8 mouse cellular contexts compared by ENCODE assay signal in genomic region chr2:140668311-140668710, GRCm38 (mm10). TPM values are rescaled to one million over a fixed set of nuclear protein-coding genes. Genes with fewer than 3 reads are reported as not detected.
A peak's percentile ranks its signal among the peaks of the same experiment; 100 is the strongest.
DNase-seq lines count a peak whose midpoint lies in the region; ATAC-seq lines count a peak whose summit lies in the region.

No protein-coding gene starts in this region.

- H3K27me3 ChIP-seq in hindbrain, embryonic 13.5 days = peaks cover under 1% of the 10 kb centered on the region; the same call in 1 of the 2 replicates

- peak overlapping the region; percentile 77 for H3K27ac ChIP-seq in hindbrain, embryonic 13.5 days

- peak; percentile 46; the same call in 1 of the 2 replicates for ATAC-seq in hindbrain, embryonic 13.5 days (ENCODE audit: low FRiP score)

- peaks cover 32% of the 10 kb centered on the region for H3K4me1 ChIP-seq in hindbrain, embryonic 13.5 days (replicated peaks)

- under 1% methylated on average over 8 of the region's 8 CpGs for WGBS in hindbrain, embryonic 13.5 days

- no peaks in the 10 kb centered on the region for H3K9me3 ChIP-seq in hindbrain, embryonic 13.5 days

- H3K4me3 ChIP-seq in hindbrain, embryonic 13.5 days = peak overlapping the region; percentile 58

- peak overlapping the region; percentile 56 for H3K9ac ChIP-seq in hindbrain, embryonic 13.5 days

- peak overlapping the region; percentile 61 for H3K4me2 ChIP-seq in hindbrain, embryonic 13.5 days

- DNase-seq in R1 (ENCODE audit: low read depth, low spot score) = peak; percentile 74
- DNase-seq in cerebellum, adult 9-11 months = peak; percentile 79
- peak; percentile 65 to 90 for DNase-seq in frontal cortex, adult 2 months (ENCODE audit: extremely low spot score in 1 of 2, low spot score in 1 of 2)
- peak; percentile 73 to 90 for DNase-seq in layer of hippocampus, postnatal 14 days (ENCODE audit: low spot score in 2 of 2)
- peak; percentile 82 for DNase-seq in lung, postnatal 10 days
- peak; percentile 91 to 93 for DNase-seq in right cerebral cortex, postnatal 10 days (ENCODE audit: low spot score in 2 of 2)
- no peak for DNase-seq in spleen, adult 12 weeks (ENCODE audit: low spot score)

- H3K36me3 ChIP-seq in hindbrain, embryonic 13.5 days = peaks cover under 1% of the 10 kb centered on the region; the same call in 1 of the 2 replicates

RNA-seq across cellular contexts. Expression of gene Flrt3, which starts 3.0 kb away (rescaled TPM):
- 6.8 and 8.4 TPM in 2 replicates for polyA plus RNA-seq in frontal cortex, adult 2 months (2012; rRNA removed)
- polyA plus RNA-seq in hindbrain, embryonic 13.5 days (2015; fragmentation: Nextera tagmentation; extraction: Ambion mirVana) = 35.4 and 38.2 TPM in 2 replicates
- total RNA-seq in layer of hippocampus, postnatal 14 days (2021) = 10 to 100 TPM; 35.9 TPM
